Mouse (Mus musculus): ENCODE results near the gene Gm17409.

The Gm17409 gene

DNA sequence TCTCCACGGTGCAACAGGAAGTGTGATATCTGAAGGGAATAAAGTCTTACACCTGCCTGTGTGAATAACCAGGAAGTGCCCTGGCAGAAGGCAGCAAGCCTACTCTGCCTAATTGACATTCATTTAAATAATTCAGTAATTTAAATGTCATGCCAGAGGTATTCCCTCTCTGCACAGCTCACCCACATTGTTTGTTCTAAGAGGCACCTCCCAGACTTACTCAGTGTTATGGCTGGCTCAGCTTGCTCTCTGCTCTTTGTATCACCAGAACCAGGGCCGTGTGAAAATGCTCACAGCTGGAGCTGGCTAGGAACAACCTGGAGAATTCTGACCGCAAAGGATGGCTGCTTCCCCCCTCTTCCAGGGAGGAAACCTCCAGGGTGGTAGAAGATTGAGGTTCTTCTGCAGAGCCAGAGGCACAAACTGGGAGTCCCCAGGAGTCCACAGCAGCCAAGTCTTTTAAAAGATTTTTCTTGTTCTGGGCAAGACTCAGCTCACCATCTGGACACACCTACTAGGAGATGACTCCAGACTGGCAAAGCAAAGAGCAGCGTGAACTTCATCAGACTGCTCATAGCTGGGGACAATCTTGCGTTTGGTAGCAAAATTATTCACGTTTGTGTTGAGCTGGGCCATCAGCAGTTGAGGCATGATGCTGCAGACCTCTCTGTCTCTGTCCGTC, 14.5 kb downstream of the Gm17409 start:
- no peak for DNase-seq (ENCODE audit: low read depth, low spot score)

DNA sequence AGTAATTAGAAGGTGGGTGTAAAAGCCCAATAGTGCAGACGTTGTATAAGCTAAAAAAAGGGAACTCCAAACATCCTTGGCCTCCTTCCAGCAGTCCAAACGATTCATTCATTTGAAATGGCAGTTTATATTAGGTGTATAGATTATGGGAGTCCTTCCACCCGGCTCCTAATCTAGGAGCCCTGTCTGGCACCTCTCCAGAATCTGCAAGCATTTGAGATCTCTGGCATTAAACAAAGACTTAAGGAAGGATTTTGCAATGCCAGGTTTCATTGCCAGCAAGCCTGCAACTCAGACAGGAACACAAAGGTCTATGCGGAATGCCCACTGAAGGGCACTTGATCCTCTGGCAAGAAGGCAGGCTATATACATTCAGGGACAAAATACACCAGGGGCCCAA, 15.2 kb downstream of the Gm17409 start:
- DNase-seq (ENCODE audit: low read depth, low spot score): no peak

DNA sequence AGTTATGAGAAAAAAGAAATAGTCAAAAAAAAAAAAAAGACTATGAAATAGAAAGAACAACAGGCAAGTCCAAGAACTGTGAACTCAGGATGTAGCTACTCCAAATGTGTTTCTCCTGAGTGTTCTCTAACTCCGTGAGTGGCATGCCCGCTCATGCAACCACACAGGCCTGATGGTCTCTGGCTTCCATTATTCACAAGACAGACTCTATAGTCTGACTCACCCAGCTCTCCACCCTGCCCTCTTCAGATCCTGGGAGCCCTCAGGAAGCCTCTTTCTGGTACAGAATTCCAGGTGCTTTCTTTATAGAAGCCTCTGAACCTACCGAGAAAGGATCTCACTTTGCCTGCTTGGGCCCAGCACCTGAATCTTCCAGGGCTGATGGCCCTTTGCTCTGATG, 15.8 kb downstream of the Gm17409 start:
- no peak for DNase-seq (ENCODE audit: low read depth, low spot score)

DNA sequence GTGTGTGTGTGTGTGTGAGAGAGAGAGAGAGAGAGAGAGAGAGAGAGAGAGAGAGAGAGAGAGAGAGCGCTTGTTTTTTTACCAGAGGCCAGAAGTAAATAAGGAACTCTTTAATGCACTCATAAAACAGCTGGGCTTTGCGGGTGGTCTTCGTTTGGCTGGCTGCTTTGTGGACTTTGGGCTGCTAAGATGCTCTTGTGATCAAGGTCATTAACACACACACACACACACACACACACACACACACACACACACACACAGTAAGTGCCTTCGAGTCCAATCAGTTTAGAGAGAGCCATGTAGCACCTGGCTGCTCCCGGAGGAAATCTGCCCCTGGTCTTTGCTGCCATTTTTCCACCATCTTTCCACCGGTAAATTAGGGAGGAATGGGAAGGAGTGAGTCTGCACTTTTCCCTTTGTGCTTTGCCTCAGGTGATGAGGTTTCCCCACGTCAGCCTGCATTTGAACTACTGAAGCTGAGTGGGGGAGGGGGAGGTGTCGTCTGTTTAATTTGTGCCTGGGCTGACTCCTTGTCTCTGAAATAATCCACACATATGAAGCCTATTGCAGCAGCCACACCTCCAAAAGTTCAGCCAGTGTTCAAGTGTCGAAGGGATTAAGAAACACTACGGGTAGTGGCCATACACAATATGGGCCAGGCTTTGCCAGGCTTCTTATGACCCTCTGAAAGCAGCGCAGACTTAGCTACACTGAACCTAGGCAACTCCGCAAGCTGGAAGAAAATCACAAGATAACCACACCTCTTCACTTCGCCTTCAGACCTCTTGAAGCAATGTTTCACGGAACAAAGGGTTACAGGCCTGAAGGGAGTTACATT, 16.7 kb downstream of the Gm17409 start:
- DNase-seq (ENCODE audit: low read depth, low spot score): no peak

DNA sequence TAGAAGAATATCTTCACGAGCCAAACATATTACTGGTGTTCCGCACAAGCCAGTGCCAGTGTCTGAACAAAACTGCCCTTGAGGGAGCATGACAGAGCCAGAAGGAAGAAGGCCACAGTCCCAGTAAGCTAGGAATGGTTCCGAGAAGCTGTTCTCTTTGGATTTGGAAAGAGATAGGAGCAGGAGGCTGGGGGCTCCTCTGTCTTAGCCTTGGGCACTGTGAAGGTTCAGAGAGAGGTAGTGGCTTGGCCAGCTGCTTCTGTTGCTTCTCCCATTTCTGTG, 17.3 kb downstream of the Gm17409 start:
- no peak for DNase-seq (ENCODE audit: low read depth, low spot score)

DNA sequence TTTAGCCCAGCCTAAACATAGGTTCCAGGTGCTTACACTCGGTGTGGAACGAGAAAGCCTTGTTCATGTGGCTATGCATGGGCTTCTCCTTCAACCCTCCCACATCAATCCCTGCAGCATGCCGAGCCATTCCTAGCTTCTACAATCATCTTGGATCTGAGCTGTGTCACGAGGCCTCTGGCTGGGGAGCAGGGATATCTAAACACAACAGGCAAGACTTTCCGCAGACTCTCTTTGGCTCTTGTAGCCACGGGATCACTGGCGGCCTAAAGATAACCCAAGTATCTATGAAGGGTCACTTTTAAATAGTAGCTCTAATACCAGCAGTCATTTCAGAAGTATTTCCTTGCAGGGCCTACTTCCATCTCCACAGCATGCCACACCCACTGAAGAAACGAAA, 18.5 kb downstream of the Gm17409 start:
- no peak for DNase-seq (ENCODE audit: low read depth, low spot score)

DNA sequence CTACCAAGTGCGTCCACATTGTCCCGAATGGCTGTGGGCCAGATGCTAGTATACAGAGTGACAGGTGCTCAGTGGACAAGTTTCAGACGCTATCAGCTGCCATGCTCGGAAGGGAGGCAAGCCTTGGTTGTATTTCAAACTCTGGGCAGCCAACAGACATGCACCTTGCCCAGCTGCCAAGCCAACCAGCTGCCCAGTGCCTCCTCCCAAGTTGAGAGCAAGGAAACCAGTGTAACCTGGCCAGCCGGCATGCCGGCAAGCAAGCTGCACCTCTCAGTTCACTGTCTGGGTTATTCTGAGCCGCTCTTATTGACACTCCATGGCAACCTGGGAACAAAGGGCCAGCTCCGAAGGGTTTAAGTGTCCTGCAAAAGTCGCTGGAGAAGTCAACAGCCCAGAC, 19.4 kb downstream of the Gm17409 start:
- DNase-seq (ENCODE audit: low read depth, low spot score): no peak

DNA sequence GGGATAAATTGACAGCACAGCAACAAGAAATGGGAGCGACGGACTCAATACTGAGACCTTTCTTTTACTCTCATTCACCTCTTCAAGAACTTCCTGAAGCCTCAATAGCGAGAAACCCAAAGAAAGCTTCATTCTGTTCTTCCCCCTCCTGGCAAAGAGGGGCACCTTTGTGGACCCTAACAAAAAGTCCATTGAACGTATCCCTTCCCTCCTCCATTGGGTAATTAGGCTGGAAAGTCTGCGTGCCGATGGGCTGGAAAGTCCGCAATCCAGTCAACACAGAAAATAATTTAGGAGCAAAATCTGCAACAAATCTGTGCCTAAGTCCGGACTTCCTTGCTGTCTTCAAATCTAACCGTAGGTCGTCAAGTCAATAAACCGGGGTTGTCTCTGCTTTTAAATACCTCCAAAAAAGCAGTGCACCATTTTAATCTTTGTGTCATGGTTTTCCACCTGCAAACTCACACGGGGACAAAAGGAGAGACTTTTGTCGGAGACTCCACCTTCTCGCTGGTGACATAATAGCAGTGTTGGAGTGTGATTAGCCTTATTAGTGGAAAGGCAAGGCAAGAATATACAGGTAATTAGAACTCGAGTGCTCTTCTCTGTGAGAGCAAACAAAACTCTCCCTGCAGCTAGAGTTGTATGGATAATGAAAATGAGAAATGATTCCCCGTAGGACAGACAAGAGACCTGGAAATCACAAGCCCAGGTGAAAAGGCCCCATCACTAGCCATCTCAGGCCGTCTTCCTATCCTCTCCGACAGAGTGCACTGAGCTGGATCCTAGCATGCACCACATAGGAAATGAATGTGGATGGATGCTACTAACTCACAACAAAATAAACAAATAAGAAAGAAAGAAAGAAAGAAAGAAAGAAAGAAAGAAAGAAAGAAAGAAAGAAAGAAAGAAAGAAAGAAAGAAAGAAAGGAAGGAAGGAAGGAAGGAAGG, 24.0 kb downstream of the Gm17409 start:
- no peak for DNase-seq (ENCODE audit: low read depth, low spot score)

DNA sequence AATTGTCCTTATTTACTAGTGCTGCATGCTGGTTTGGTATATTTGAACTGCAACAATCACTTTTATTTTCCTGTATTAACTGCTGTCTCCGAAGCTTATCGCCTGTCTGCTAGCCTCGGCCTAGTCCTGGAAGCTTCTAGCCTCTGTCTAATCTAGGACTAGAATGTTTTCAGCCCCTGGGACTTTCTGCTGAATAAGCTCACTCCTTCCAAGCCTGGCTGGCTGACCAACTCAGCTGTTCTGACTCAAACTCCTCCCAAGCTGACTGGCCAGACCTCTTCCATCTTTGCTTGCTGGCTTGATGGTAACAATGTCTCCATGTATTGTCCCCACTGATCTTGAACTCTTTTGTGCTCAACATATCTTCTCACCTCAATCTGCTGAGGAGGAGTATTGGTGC, 25.4 kb downstream of the Gm17409 start:
- no peak for DNase-seq (ENCODE audit: low read depth, low spot score)

DNA sequence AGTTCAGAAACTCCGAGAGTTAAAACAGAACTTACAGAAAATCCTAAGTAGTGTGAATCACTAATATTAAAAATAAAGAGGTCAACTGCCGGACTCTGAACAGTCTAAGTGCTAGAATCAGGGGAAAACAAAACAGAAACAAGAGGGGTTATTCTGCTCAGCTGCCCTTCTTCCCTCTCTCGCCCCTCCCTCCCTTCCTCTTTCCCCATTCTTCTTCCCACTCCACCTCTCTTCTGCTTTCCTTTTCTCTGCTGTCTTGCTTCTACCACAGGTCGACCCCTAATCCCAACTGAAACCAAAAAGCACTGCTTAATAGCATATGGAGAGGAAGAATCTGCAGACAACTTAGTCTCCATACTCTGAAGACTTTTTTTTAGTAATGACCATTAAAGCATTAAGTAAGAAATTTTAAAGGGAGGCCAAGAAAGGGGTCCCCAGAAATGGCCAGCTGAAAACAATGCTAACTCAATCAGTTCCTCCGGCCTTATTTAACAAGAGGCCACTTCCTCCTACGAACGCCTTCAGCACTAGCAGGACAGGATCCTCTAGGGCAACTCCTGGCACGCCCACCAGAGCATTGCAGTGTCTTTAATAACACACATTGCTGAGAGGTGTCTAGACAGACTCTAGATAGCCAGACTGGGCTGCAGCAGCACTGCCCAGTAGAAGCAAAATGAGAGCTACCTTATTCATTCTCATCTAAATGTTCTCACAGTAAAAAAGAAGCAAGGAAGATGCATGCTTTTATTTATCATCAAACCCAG, 26.9 kb downstream of the Gm17409 start:
- no peak for DNase-seq (ENCODE audit: low read depth, low spot score)

DNA sequence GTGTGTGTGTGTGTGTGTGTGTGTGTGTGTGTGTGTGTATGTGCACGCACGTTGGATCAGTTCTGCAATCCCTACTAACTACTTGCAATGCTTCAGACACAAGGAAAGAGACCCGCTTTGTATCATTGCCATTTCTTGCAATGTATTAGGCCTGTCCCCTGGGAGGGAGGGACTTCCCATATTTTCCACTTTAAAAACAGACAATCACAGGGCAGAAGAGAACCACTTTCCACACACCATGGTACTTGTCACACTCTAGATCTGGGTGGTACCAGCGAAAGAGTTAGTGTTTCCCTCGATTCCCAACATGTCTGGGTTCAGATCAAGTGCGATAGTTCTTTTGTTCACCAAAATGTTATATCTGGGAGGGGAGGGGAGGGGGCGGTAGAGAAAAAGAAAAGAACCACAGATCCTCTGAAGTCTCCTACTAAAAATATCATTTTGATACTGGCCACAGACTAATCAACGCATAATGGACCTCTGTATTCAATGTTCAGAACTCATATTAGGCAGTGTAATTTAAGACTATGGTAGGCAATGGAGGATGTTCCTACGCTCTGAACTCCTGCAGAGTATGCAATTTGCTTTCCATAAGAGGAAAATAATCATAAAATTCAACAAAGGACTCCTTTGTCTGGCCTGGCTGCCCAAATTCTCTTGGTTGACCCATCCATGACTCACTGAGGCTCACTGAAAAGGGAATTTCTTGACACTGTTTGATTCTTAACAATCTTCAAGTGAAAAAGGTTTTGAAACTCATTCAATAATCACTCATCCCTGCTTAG, 35.6 kb downstream of the Gm17409 start:
- no peak for DNase-seq (ENCODE audit: low read depth, low spot score)

DNA sequence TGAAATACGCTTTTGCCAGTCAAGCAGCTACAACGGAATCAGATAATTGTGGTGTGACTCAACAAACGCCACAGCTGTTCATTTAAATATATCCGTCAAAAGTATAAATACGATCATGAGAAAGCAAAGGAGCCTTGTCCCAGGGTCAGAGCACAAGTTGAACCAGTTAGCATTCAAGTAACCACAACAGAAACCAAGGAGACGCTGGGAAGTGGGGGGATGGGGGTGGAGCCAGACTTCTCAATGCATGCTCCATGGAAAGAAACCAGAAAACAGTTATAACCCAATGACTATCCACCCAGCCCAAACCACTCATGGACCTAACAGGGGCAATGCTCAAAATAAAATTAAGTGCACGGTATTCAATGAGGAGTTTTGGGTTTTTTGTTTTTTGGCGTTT, 40.3 kb downstream of the Gm17409 start:
- DNase-seq (ENCODE audit: low read depth, low spot score): no peak

DNA sequence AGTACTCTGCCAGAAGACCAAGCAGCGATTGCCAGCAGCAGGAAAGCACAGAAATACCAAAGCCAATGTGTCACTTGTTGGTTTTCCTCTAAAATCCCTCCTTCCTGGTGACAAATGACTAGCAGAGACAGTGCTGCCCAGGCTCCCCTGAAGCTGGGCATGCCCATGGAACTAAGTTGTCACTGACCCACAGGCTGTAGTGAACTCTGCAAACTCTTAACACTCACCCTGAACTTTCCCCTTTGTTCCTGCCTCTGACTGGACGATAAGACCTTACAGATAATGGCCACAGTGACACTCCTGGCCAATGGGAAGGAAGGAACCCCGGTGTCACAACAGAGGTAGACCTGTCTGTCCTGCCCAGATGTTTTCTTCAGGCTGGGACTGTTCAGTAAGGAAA, 43.3 kb downstream of the Gm17409 start:
- no peak for DNase-seq (ENCODE audit: low read depth, low spot score)

DNA sequence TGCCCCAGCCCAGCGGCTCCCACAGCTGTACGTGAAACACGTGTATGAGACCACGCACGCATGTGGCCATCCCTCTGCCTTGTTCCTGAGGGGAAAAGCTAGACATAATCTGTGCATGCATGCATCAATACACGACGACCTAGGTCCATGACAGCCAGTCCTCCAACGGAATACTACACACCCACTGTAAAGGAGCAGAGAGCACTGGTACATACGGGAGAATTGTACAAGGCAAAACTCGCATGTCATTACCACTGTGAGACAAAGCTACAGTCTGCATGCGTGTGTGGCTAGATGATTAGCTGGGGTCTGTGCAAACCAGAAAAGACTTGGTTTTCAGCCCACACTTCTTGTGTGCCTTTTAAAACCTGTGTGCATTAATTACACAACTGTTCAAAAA, 44.6 kb downstream of the Gm17409 start:
- no peak for DNase-seq (ENCODE audit: low read depth, low spot score)

DNA sequence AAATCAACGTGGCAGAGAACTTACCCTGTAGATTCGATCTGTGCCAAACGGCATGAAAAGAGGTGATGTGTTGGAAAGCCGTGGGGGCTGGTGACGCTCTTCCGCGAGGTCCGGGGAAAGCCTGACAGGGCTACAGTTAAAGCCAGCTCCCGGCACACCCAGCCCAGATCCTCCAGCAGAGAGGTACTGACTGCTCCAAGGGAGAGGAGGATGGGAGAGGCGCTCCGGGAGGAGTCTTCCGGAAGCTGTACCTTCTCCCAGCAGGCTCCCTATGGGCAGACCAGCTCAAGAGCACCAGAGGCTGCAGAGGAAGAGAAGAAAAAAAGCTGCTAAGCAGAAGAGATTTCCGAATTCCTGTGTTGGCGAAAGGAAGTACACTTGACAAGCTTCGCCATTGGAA, 46.1 kb downstream of the Gm17409 start:
- DNase-seq (ENCODE audit: low read depth, low spot score): no peak

DNA sequence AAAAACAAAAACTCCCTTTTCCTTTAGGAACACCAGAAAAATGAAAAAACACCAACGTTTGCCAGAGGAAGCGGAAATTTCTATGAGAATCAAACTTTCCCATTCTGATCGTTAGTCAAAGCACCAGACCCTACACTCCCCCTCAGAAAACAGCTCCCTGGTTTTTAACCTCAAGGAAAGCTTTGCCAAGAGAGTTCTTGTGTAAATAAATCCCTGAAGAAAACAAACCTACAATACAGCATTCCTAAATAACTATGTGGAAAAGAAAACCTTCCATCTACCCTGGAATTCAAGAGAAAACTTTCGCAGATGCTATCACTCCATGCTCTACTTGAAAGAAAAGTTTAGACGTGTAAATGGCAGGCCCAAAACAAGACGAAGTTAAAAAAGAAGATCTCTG, 47.0 kb downstream of the Gm17409 start:
- no peak for DNase-seq (ENCODE audit: low read depth, low spot score)

DNA sequence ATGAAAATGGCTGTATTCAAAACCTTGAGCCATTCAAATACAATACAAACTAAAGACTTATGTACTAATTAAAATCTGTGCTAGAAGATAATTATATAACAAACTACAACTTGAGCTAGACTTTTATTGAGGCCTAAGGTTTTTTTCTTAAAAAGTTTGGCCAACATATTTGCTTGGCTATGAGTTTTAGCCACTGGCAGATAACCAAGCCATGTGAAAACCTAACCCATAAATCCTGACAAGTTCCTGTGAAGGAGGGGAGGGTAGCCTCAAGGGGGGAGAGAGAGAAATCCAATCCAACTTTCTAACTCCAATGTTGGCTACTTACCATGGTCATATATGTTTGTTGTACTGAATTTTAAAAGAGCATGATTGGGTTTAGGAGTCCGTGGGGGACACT, 48.6 kb downstream of the Gm17409 start:
- DNase-seq (ENCODE audit: low read depth, low spot score): no peak

Data from CD4-positive helper T cell, adult 2 months (primary cell).